Mouse (Mus musculus) midbrain, postnatal 0 days (tissue): ENCODE measurements at regions not wholly inside any gene's neighbourhood (a gene's known extent, or its start where the extent isn't known, plus 50 kb on each side); places are given as distances from the start of the nearest gene placed in this dataset.

ENCODE experiments used
- ATAC-seq: fragments of 200-750 bp; cut with Nextera tagmentation; 2 replicates; pipeline ENCODE4 v1.8.0; 2017; ENCODE audit warnings: moderate number of reproducible peaks, mild to moderate bottlenecking, moderate TSS enrichment, moderate library complexity; ENCODE audit not compliant: low FRiP score
- DNase-seq: peaks from one replicate; pipeline ENCODE4 v3.0.0-alpha.2; 2015; ENCODE audit warnings: low spot score
- H3K27ac ChIP-seq: fragments of 300-500 bp; sonication (generic); 2 replicates; pipeline ENCODE4 v1.5.1; 2014; ENCODE audit warnings: low read depth, mild to moderate bottlenecking, low read length, mixed read lengths
- H3K27me3 ChIP-seq: fragments of 300-500 bp; sonication (generic); 2 replicates; pipeline ENCODE4 v1.6.1; 2014; ENCODE audit warnings: low read length, control low read depth, mixed read lengths; ENCODE audit not compliant: insufficient read depth
- H3K36me3 ChIP-seq: fragments of 300-500 bp; sonication (generic); 2 replicates; pipeline ENCODE4 v1.6.1; 2014; ENCODE audit warnings: low read length, control low read depth, mixed read lengths; ENCODE audit not compliant: insufficient read depth
- H3K4me1 ChIP-seq: fragments of 300-500 bp; sonication (generic); 2 replicates; pipeline ENCODE4 v1.6.1; 2014; ENCODE audit warnings: mild to moderate bottlenecking, control low read depth, antibody characterized with exemption, low read length, mixed read lengths; ENCODE audit not compliant: insufficient read depth
- H3K4me2 ChIP-seq: fragments of 300-500 bp; sonication (generic); 2 replicates; pipeline ENCODE4 v1.6.1; 2014; ENCODE audit warnings: low read depth, mild to moderate bottlenecking, low read length, mixed read lengths; ENCODE audit not compliant: poor library complexity, severe bottlenecking
- H3K4me3 ChIP-seq: fragments of 300-500 bp; sonication (generic); 2 replicates; pipeline ENCODE4 v1.5.1; 2014; ENCODE audit warnings: low read depth, mild to moderate bottlenecking, low read length, moderate library complexity
- H3K9ac ChIP-seq: fragments of 300-500 bp; sonication (generic); replicated peaks from 2 replicates; pipeline ENCODE4 v1.6.1; 2014; ENCODE audit warnings: mild to moderate bottlenecking, low read length, moderate library complexity, mixed read lengths; ENCODE audit not compliant: poor library complexity, severe bottlenecking
- H3K9me3 ChIP-seq: fragments of 300-500 bp; sonication (generic); 2 replicates; pipeline ENCODE4 v1.6.1; 2016; ENCODE audit warnings: low read length, control low read depth
- CTCF ChIP-seq: IDR thresholded peaks from 2 replicates; pipeline ENCODE4 v1.5.1; 2016; ENCODE audit warnings: antibody characterized with exemption, mild to moderate bottlenecking
- WGBS: fragments of 180-500 bp; shearing (Covaris S2); extraction: QIAGEN DNeasy Blood & Tissue Kit; methylation state at CpG from one replicate; pipeline ENCODE4 v1.1.7; 2014; 5-methylcytosine and 5-hydroxymethylcytosine counted together

GRCm38 (mm10) chr1:52293393-52294099 is 60.5 kb upstream of the Gls start:
- 67% methylated on average over 5 of the region's 5 CpGs for WGBS
- H3K4me2 ChIP-seq, result no peak overlapping the region
- H3K36me3 ChIP-seq, result no peaks in the 10 kb centered on the region
- ATAC-seq, result no peak
- no peaks in the 10 kb centered on the region for H3K4me1 ChIP-seq
- H3K9ac ChIP-seq, result no peak overlapping the region
- H3K27me3 ChIP-seq, result no peaks in the 10 kb centered on the region
- TF ChIP-seq CTCF, result no peak
- no peak overlapping the region for H3K27ac ChIP-seq
- no peak overlapping the region for H3K4me3 ChIP-seq
- no peaks in the 10 kb centered on the region for H3K9me3 ChIP-seq
- no peak for DNase-seq
